Mouse (Mus musculus) MEL-GATA-1-ER (cell line): ENCODE data around the gene Ptgr1.

Experiments used
- DNase-seq: peaks from one replicate; pipeline ENCODE4 v3.0.0-alpha.2; 2012; ENCODE audit warnings: low read depth; ENCODE audit errors: extremely low read depth

The Ptgr1 gene

GRCm38 (mm10) chr4:58990609-58991434 lies 3.9 kb upstream of the Ptgr1 start:
- no peak for DNase-seq

GRCm38 (mm10) chr4:58989303-58989898 lies 2.5 kb upstream of the Ptgr1 start:
- no peak for DNase-seq

- DNase-seq: peak; percentile 63
Observed at GRCm38 (mm10) chr4:58985157-58985648, 1.7 kb downstream of the Ptgr1 start.

GRCm38 (mm10) chr4:58982806-58983205 lies 4.1 kb downstream of the Ptgr1 start:
- no peak for DNase-seq

- DNase-seq: no peak
Observed at GRCm38 (mm10) chr4:58981421-58981820, 5.5 kb downstream of the Ptgr1 start.

- DNase-seq: no peak
Observed at GRCm38 (mm10) chr4:58975711-58976110, 11.2 kb downstream of the Ptgr1 start.

- peak; percentile 33 for DNase-seq
Observed at GRCm38 (mm10) chr4:58970678-58971077, 16.2 kb downstream of the Ptgr1 start.

GRCm38 (mm10) chr4:58965136-58965535 lies 21.8 kb downstream of the Ptgr1 start:
- no peak for DNase-seq

GRCm38 (mm10) chr4:58963271-58963670 lies 23.6 kb downstream of the Ptgr1 start:
- no peak for DNase-seq

- DNase-seq: no peak
Observed at GRCm38 (mm10) chr4:58961719-58962118, 25.2 kb downstream of the Ptgr1 start.

- no peak for DNase-seq
Observed at GRCm38 (mm10) chr4:58952630-58953029, 34.3 kb downstream of the Ptgr1 start.

- DNase-seq: no peak
Observed at GRCm38 (mm10) chr4:58948391-58948790, 38.5 kb downstream of the Ptgr1 start.

- DNase-seq: no peak
Observed at GRCm38 (mm10) chr4:58944695-58945094, 42.2 kb downstream of the Ptgr1 start.

GRCm38 (mm10) chr4:58944206-58944553 lies 42.7 kb downstream of the Ptgr1 start:
- DNase-seq: no peak

GRCm38 (mm10) chr4:58943420-58944205 lies 43.3 kb downstream of the Ptgr1 start, which contains the start of gene Zkscan16:
Zkscan16 (plus strand) TSS chr4:58943628.
- no peak for DNase-seq

GRCm38 (mm10) chr4:58942942-58943341 lies 44.0 kb downstream of the Ptgr1 start:
- DNase-seq: no peak

- no peak for DNase-seq
Observed at GRCm38 (mm10) chr4:58941638-58942037, 45.3 kb downstream of the Ptgr1 start.

- no peak for DNase-seq
Observed at GRCm38 (mm10) chr4:58935846-58936245, 51.1 kb downstream of the Ptgr1 start.

- no peak for DNase-seq
Observed at GRCm38 (mm10) chr4:58934746-58935476, 52.0 kb downstream of the Ptgr1 start.

- DNase-seq: no peak
Observed at GRCm38 (mm10) chr4:58934308-58934707, 52.6 kb downstream of the Ptgr1 start.

GRCm38 (mm10) chr4:58932541-58932940 lies 54.4 kb downstream of the Ptgr1 start:
- no peak for DNase-seq
